Mouse (Mus musculus) midbrain, embryonic 14.5 days (tissue): Measurements from ENCODE around the gene Rhox2h. TPM values are rescaled to one million over a fixed set of nuclear protein-coding genes. Genes with fewer than 3 reads are reported as not detected.

Experiments used
- polyA plus RNA-seq: library from polyadenylated mRNA; unstranded; fragments of >200 nt; fragmentation: Nextera tagmentation; extraction: Ambion mirVana; gene quantifications from 2 replicates; pipeline ENCODE4 v1.2.1, GENCODE M21; 2014

The Rhox2h gene
- polyA plus RNA-seq, 1 experiment from 2014 or later = not detected

Other genes with a start within 250 kb of the Rhox2h start
- not detected in 2 replicates for gene Rhox4b, start 240.8 kb downstream of the Rhox2h start, polyA plus RNA-seq
- not detected in 2 replicates for gene Rhox2c, start 219.6 kb downstream of the Rhox2h start, polyA plus RNA-seq
- not detected in 2 replicates for gene Rhox3c, start 214.7 kb downstream of the Rhox2h start, polyA plus RNA-seq
- not detected in 2 replicates for gene Rhox4c, start 192.9 kb downstream of the Rhox2h start, polyA plus RNA-seq
- not detected in 2 replicates for gene Rhox2d, start 179.8 kb downstream of the Rhox2h start, polyA plus RNA-seq
- not detected in 2 replicates for gene Rhox4d, start 158.9 kb downstream of the Rhox2h start, polyA plus RNA-seq
- not detected in 2 replicates for gene Rhox2e, start 142.8 kb downstream of the Rhox2h start, polyA plus RNA-seq
- gene Rhox3e, start 131.3 kb downstream of the Rhox2h start, polyA plus RNA-seq = not detected in 2 replicates
- not detected in 2 replicates for gene Rhox4e, start 115.9 kb downstream of the Rhox2h start, polyA plus RNA-seq
- gene Rhox2f, start 101.9 kb downstream of the Rhox2h start, polyA plus RNA-seq = not detected in 2 replicates
- not detected in 2 replicates for gene Rhox3f, start 92.3 kb downstream of the Rhox2h start, polyA plus RNA-seq
- gene Rhox4f, start 65.6 kb downstream of the Rhox2h start, polyA plus RNA-seq = not detected in 2 replicates
- gene Rhox3g, start 44.7 kb downstream of the Rhox2h start, polyA plus RNA-seq = not detected in 2 replicates
- gene Rhox2g, start 29.8 kb downstream of the Rhox2h start, polyA plus RNA-seq = not detected in 2 replicates
- gene Rhox4g, start 21.9 kb downstream of the Rhox2h start, polyA plus RNA-seq = not detected in 2 replicates
- not detected in 2 replicates for gene Rhox3h, start 4.5 kb downstream of the Rhox2h start, polyA plus RNA-seq
- 0.38 TPM in 1 of 2 replicates, not detected in the other for gene Rhox5, start 131.6 kb upstream of the Rhox2h start, polyA plus RNA-seq
- gene Rhox6, start 153.6 kb upstream of the Rhox2h start, polyA plus RNA-seq = not detected in 2 replicates
- gene Rhox7a, start 158.4 kb upstream of the Rhox2h start, polyA plus RNA-seq = not detected in 2 replicates
- 0.30 TPM in 1 of 2 replicates, not detected in the other for gene Rhox8, start 205.7 kb upstream of the Rhox2h start, polyA plus RNA-seq
- gene Rhox7b, start 224.0 kb upstream of the Rhox2h start, polyA plus RNA-seq = not detected in 2 replicates
- gene Rhox9, start 228.5 kb upstream of the Rhox2h start, polyA plus RNA-seq = not detected in 2 replicates